Mouse (Mus musculus) bone marrow macrophage, adult 2 months (primary cell): ENCODE results near the gene Ccdc173. TPM values are rescaled to one million over a fixed set of nuclear protein-coding genes. Genes with fewer than 3 reads are reported as not detected.
A peak's percentile ranks its signal among the peaks of the same experiment; 100 is the strongest.

Experiments
- H3K27ac ChIP-seq: 2 replicates; pipeline ENCODE4 v1.5.1; 2012; ENCODE audit warnings: low read depth, low read length; ENCODE audit not compliant: insufficient read depth
- H3K4me1 ChIP-seq: 2 replicates; pipeline ENCODE4 v1.6.1; 2012; ENCODE audit warnings: low read length; ENCODE audit not compliant: control insufficient read depth, insufficient read depth
- H3K4me3 ChIP-seq: 2 replicates; pipeline ENCODE4 v1.5.1; 2012; ENCODE audit warnings: mild to moderate bottlenecking, low read length, moderate library complexity; ENCODE audit not compliant: insufficient read depth
- CTCF ChIP-seq: IDR thresholded peaks from 2 replicates; pipeline ENCODE4 v1.5.1; 2012; ENCODE audit warnings: low read depth, mild to moderate bottlenecking, low read length, moderate library complexity
- POLR2A ChIP-seq: IDR thresholded peaks from 2 replicates; pipeline ENCODE4 v1.6.1; 2012; ENCODE audit warnings: mild to moderate bottlenecking, low read depth, low read length, borderline replicate concordance
- polyA plus RNA-seq: library from polyadenylated mRNA; stranded (reverse); fragments of >200 nt; gene quantifications from 2 replicates; pipeline ENCODE4 v1.2.4, GENCODE M21; 2012; ENCODE audit not compliant: missing spikeins, insufficient read depth, insufficient read length

The Ccdc173 gene
- polyA plus RNA-seq, 1 experiment = 4.5 TPM

DNA sequence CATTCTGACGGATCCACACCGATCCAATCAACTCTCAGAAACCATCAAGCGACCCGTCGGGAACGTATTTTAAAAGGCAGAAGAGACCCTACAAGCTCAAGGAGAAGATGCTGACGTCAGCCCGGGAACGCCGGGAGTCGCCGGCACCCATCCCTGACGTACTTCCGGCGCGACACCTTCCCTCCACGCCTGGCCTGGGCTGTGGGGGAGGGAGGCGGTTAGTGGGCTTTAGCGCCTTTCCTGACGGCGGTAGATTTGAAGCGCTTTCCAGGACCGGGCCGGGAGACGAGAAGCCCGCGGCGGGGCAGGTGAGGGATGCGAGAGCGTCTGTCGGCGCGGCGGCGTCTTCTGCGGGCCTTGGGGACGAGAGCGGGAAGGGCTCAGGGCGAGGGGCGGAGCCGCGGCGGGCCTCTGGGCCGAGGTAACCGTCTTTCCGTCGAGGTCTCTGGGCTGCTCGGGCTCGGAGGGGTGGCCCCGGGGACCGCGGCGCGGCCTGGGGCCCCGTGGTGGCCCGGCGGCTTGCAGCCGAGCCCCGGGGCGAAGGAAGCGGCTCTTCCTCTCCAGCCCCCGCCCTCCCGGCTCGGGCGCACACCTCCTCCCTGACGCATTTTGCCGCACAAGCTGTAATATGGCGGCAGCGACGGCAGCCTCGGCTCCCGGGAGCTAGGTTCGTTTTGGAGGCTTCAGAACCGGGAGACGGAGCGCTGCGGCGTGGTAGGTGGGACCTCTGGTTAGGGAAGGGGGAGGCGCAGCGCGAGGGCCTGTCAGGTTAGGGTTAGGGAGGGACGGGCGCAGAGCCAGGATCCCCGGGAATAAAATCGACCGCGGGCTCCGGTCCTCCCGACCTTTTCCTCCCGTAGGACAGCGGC is 66.5 kb downstream of the Ccdc173 start:
- peaks cover 27% of the 10 kb centered on the region for H3K4me1 ChIP-seq
- TF ChIP-seq POLR2A (peak; percentile 24; the same call in 1 of the 2 replicates), CTCF (no peak)

DNA sequence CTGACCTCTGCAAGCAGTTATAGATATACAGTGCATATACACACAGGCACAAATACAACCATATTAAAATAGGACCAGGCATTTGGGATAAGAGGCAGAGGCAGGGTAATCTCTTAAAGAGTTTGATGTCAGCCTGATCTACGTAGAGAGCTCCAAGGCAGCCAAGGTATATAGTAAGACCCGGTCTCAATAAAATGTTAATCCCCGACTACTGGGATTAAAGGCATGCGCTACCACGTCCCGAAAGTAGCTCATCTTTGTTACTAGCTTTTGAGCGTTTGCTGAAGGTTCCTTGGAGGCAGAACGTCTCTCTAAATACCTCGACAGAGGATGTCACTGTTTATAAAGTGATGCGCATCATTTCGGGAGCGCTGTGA is 67.1 kb downstream of the Ccdc173 start, which contains the start of gene Ppig:
Gene Ppig, plus strand, starts transcription at position 273 of the 377 bp plus-strand sequence.
- TF ChIP-seq CTCF (no peak), POLR2A (no peak)
- Histone ChIP-seq H3K27ac (peak within 1 kb of the TSS; percentile 81), H3K4me1 (peaks cover 27% of the 10 kb centered on the region), H3K4me3 (peak within 1 kb of the TSS; percentile 93)

More for the DNA sequence above, 66.5 kb downstream of the Ccdc173 start:
- Histone ChIP-seq H3K4me3 (peak overlapping the region; percentile 93), H3K27ac (peak overlapping the region; percentile 81)

DNA sequence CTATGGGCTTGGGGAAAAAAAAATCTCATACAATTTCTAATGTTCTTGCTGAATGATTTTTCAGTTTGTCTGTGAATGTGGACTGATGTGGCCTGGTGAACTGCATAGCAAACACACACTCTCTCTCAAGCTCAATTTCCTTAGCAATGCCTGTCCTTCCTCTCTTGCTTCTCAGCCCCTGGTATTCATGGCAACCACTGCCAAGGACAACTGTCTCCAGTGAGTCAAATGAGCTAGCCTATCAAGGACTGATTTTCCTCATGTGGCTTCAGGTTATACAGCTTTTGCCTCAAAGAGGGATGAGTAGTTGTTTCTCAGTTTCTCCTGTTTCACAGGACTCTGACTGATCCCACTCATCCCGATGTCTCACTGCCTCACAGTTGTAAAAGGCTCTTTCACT is 70.3 kb downstream of the Ccdc173 start:
- no peak for TF ChIP-seq POLR2A
- no peak for TF ChIP-seq CTCF
- Histone ChIP-seq H3K4me3 (peak overlapping the region; percentile 29; the same call in 1 of the 2 replicates), H3K27ac (peak overlapping the region; percentile 64)

DNA sequence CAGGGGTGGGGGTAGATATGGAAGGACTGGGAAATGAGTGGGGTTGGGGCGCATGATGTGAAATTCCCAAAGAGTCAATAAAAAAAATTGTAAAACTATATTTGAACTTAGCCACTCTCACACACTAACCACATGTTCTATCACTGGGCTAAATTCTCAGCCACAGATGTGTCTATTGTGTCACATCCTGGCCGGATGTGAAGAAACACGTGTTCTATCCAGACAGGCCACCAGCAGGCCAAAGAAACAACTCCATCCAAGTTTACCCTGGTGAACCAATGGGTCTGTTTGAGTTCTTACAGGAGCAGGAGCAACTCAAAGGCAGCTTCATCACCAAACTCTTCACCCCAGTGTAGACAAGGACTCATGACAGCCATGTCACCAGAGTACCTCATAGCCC is 72.9 kb downstream of the Ccdc173 start:
- Histone ChIP-seq H3K27ac (no peak overlapping the region), H3K4me1 (peaks cover 21% of the 10 kb centered on the region), H3K4me3 (no peak overlapping the region)
- TF ChIP-seq CTCF (no peak), POLR2A (no peak)

More for the DNA sequence above, 70.3 kb downstream of the Ccdc173 start:
- H3K4me1 ChIP-seq = peaks cover 24% of the 10 kb centered on the region

DNA sequence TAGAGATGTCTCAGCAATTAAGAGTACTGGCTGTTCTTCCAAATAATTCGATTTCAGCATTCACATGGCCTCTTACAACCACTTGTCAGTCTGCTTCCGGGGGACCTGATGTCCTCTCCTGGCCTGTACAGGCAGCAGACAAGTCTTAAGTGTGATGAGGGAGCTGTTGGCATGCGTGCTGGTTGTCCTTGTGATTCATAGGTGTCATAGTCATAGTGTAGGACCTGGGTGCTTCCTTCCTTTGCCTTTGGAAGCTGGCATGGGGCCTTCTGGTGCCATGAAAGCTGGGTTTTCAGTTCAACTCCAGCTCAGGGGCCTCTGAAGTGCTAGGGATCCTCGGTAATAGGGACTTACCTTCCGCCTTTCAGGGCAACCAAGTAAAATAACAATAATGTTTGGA is 75.2 kb downstream of the Ccdc173 start:
- Histone ChIP-seq H3K4me1 (peaks cover 14% of the 10 kb centered on the region), H3K27ac (no peak overlapping the region), H3K4me3 (no peak overlapping the region)
- TF ChIP-seq CTCF (no peak), POLR2A (no peak)

DNA sequence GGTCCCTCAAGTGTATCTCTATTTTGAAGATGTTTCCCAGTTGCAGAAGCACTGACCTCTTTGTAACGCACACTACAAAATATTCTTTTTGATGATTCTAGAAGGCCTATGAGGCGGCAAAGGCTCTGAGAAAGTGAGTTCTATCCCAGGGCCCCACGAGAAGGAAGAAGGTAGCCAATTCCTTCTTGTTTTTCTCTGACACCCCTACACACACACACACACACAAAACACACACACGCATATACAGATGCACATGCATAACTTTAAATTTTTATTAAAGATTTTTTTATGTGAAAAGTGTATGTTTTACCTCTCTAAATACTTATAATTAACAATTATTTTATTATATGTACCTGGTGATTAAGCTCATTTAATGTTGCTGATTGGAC is 75.8 kb downstream of the Ccdc173 start:
- Histone ChIP-seq H3K4me1 (peaks cover 9% of the 10 kb centered on the region), H3K27ac (no peak overlapping the region), H3K4me3 (peak overlapping the region; percentile 22; the same call in 1 of the 2 replicates)
- TF ChIP-seq POLR2A (no peak), CTCF (no peak)

DNA sequence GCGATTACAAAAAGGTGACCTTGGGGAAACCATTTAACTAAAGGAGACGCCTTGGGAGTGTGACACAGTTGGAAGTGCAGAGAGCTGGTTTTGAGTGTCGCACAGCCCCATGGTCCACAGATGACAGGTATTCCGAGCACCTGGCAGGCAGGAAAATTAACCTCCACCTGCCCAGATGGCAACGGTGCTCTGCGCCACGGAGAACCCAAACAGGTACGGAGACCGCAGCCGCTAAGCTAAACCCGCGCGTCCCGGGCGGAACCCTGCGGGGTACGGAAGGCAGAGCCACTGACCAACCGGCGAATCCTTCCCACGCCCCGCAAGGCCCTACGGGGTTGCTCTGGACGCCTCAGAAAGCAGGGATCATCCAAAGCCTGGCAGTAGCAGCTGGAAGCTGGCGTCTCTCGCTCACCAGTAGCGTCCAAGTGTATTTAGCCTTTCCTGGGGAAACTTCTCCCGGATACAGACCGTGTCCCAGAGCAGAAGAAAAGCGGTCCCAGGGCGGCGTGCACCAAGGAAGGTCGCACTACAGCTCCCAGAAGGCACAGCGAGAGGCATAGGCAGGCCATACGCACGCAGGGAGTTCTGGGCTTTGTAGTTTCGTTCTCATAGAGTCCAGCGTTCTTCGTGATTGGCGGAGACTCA is 76.3 kb downstream of the Ccdc173 start, which contains the start of gene Fastkd1:
Gene Fastkd1, minus strand, starts transcription at position 536 of the 645 bp plus-strand sequence.
- peak within 1 kb of the TSS; percentile 67 for H3K4me3 ChIP-seq
- H3K4me1 ChIP-seq = peaks cover 4% of the 10 kb centered on the region
- peak within 1 kb of the TSS; percentile 48 for H3K27ac ChIP-seq
- TF ChIP-seq CTCF = no peak
- no peak for TF ChIP-seq POLR2A

DNA sequence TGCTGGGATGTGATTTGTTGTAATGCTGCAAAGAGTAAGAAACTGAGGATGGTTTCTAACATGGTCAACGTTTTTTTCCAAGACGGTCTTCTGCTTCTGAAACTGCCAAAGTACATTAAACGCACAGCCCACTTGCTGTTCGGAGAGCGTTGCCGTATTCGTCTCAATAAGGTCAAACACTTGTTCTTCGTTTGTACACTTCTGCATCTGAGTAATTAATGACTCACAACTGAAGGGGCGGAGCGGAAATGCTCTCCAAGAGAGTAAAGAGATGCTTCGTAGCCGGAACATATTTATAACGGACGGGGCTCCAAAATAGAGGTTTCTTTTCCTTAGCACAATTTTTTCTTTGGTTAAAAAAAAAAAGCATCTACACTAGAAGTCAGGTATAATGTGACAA is 77.2 kb downstream of the Ccdc173 start:
- peak overlapping the region; percentile 35 for H3K4me3 ChIP-seq
- TF ChIP-seq CTCF (no peak), POLR2A (no peak)
- H3K27ac ChIP-seq = no peak overlapping the region
- H3K4me1 ChIP-seq = peaks cover 3% of the 10 kb centered on the region

Other genes with a start within 250 kb of the Ccdc173 start
- not detected in 2 replicates for gene Lrp2, start 203.5 kb downstream of the Ccdc173 start, polyA plus RNA-seq
- 5.7 and 6.5 TPM in 2 replicates for gene Bbs5, start 142.4 kb downstream of the Ccdc173 start, polyA plus RNA-seq
- gene Klhl41, start 119.5 kb downstream of the Ccdc173 start, polyA plus RNA-seq = not detected in 2 replicates
- 6.0 and 6.8 TPM in 2 replicates for gene Fastkd1, start 76.1 kb downstream of the Ccdc173 start, polyA plus RNA-seq
- 134 and 138 TPM in 2 replicates for gene Ppig, start 67.0 kb downstream of the Ccdc173 start, polyA plus RNA-seq
- 16.7 and 17.1 TPM in 2 replicates for gene Phospho2, start within 50 bp of the Ccdc173 start, polyA plus RNA-seq
- gene Klhl23, start 32.4 kb upstream of the Ccdc173 start, polyA plus RNA-seq = 0.23 and 0.39 TPM in 2 replicates
- gene Ssb, start 72.0 kb upstream of the Ccdc173 start, polyA plus RNA-seq = 211 and 236 TPM in 2 replicates
- gene Mettl5, start 96.0 kb upstream of the Ccdc173 start, polyA plus RNA-seq = 19.4 and 20.0 TPM in 2 replicates
- 38.7 and 40.5 TPM in 2 replicates for gene Ubr3, start 107.7 kb upstream of the Ccdc173 start, polyA plus RNA-seq
- not detected in 2 replicates for gene Myo3b, start 249.6 kb upstream of the Ccdc173 start, polyA plus RNA-seq